10 mouse cellular contexts compared by ENCODE assay signal in the genomic region with DNA sequence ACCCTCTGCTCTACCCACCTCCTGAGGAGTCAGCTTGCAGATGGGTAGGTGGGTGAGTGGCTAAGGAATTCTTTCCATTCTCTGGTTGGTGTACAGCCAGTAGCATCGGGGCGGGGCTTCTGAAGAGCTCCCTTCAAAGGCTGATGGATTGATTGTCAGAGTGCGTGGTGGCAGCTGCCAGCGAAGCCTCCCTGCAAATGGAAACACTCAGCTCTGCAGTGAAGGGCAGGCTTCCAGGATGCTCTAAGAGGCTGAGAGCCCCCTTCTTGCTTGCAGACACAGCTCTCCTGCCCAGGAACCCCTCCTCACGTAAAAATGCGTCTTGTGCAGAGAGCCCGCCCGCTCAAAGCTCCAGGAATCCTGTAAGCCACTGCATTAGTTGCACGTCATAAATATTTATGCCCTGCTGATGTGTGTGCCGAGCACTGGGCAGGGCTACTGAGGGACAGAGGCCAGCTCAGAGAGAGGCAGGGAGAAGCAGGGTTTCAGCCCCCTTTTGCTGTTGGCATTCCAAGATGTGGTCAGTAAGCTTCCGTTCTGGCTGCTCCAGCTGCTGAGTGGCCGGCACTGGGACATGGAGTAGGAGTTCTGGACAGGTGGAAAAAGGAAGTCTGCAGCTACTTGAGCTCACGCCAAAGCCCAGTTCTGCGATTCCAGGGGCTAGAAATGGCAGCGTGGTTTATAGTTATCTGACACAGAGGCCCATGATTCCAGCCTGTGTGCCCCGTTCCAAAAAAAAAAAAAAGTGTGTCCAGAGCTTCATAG. TPM values are rescaled to one million over a fixed set of nuclear protein-coding genes. Genes with fewer than 3 reads are reported as not detected.
DNase-seq lines count a peak whose midpoint lies in the region; ATAC-seq and TF ChIP-seq lines count a peak whose summit lies in the region.
"Had no signal": no experiment of that assay in that cellular context is flagged by ENCODE, and none has a peak within 500 bp of the region (broad histone marks: within the 10 kb centered on the region; RNA-seq: fewer than 3 reads in every experiment).

No protein-coding gene starts in this region.

- DNase-seq in heart, adult 2 months: no peak
- DNase-seq in embryo, embryonic 10.5 days (ENCODE audit: low spot score): peak; percentile 75
- DNase-seq in midbrain, postnatal 0 days (ENCODE audit: low spot score): peak; percentile 71
- DNase-seq in thymus, postnatal 25 days: no peak

- intact Hi-C loops in heart, adult 2 months (cut with DNase I): no loop called here

- no peak for ATAC-seq in heart, embryonic 16.5 days (replicated peaks; ENCODE audit: extremely low read depth, insufficient read depth, low FRiP score)
- peak; percentile 78 for ATAC-seq in hindbrain, embryonic 16.5 days
- peak; percentile 55; the same call in 1 of the 2 replicates for ATAC-seq in midbrain, postnatal 0 days (ENCODE audit: low FRiP score)
- no peak for ATAC-seq in cerebellum, adult (ENCODE audit: insufficient number of reproducible peaks, low FRiP score, low TSS enrichment)
- ATAC-seq in megakaryocyte-erythroid progenitor cell, adult 5-6 weeks (replicated peaks; ENCODE audit: low FRiP score, low TSS enrichment, poor library complexity, severe bottlenecking): no peak

- no peaks in the 10 kb centered on the region for H3K79me2 ChIP-seq in heart, adult 2 months (replicated peaks; ENCODE audit: control insufficient read depth, insufficient read depth, low read length)

- peaks cover 5% of the 10 kb centered on the region for H3K4me1 ChIP-seq in heart, embryonic 16.5 days (ENCODE audit: control insufficient read depth, insufficient read depth, low read length)
- no peaks in the 10 kb centered on the region for H3K4me1 ChIP-seq in heart, adult 2 months (ENCODE audit: control insufficient read depth, insufficient read depth, low read length)
- peaks cover 11% of the 10 kb centered on the region for H3K4me1 ChIP-seq in hindbrain, embryonic 16.5 days (ENCODE audit: control insufficient read depth, insufficient read depth, low read depth, low read length)
- no peaks in the 10 kb centered on the region for H3K4me1 ChIP-seq in midbrain, postnatal 0 days (ENCODE audit: insufficient read depth, low read length)
- H3K4me1 ChIP-seq: embryonic facial prominence, embryonic 12.5 days had no signal

- H3K27ac ChIP-seq in heart, embryonic 16.5 days (ENCODE audit: low read length): no peak overlapping the region
- H3K27ac ChIP-seq in heart, adult 2 months: no peak overlapping the region
- H3K27ac ChIP-seq in hindbrain, embryonic 16.5 days (ENCODE audit: low read depth, low read length): peak overlapping the region; percentile 46
- 0 out of 2 replicates have a peak overlapping the region, but pooled peaks have one; percentile 26 for H3K27ac ChIP-seq in midbrain, postnatal 0 days (ENCODE audit: low read depth, low read length)
- H3K27ac ChIP-seq: embryonic facial prominence, embryonic 12.5 days; macrophage had no signal

- peak overlapping the region; percentile 45 for H3K4me2 ChIP-seq in heart, embryonic 16.5 days (ENCODE audit: low read depth, low read length)
- peak overlapping the region; percentile 50 for H3K4me2 ChIP-seq in hindbrain, embryonic 16.5 days (ENCODE audit: low read length)
- peak overlapping the region; percentile 36 for H3K4me2 ChIP-seq in midbrain, postnatal 0 days (ENCODE audit: low read depth, low read length, poor library complexity, severe bottlenecking)
- H3K4me2 ChIP-seq: embryonic facial prominence, embryonic 12.5 days had no signal

- no peaks in the 10 kb centered on the region for H3K36me3 ChIP-seq in heart, embryonic 16.5 days (ENCODE audit: control insufficient read depth, insufficient read depth)
- H3K36me3 ChIP-seq in heart, adult 2 months (ENCODE audit: control insufficient read depth, insufficient read depth, low read length): no peaks in the 10 kb centered on the region
- no peaks in the 10 kb centered on the region for H3K36me3 ChIP-seq in hindbrain, embryonic 16.5 days (ENCODE audit: control insufficient read depth, insufficient read depth, low read length)
- no peaks in the 10 kb centered on the region for H3K36me3 ChIP-seq in midbrain, postnatal 0 days (ENCODE audit: insufficient read depth, low read length)
- H3K36me3 ChIP-seq: embryonic facial prominence, embryonic 12.5 days had no signal

- TF ChIP-seq POLR2A in heart, adult 2 months (IDR thresholded peaks at IDR 0.05; ENCODE audit: insufficient read depth, low read depth, low read length): no peak

- 19% methylated on average over 16 of the region's 16 CpGs for WGBS in heart, embryonic 16.5 days
- WGBS in heart, adult 2 months: 23% methylated on average over 16 of the region's 16 CpGs
- 18% methylated on average over 15 of the region's 16 CpGs for WGBS in hindbrain, embryonic 16.5 days
- 18% methylated on average over 16 of the region's 16 CpGs for WGBS in midbrain, postnatal 0 days

- no peak for TF ChIP-seq EP300 in heart, adult 2 months (IDR thresholded peaks at IDR 0.05; ENCODE audit: insufficient read depth, low read depth, low read length)

- no peak overlapping the region for H3K9ac ChIP-seq in heart, embryonic 16.5 days (ENCODE audit: low read length)
- no peak overlapping the region for H3K9ac ChIP-seq in heart, adult 2 months (ENCODE audit: low read depth, low read length)
- H3K9ac ChIP-seq in hindbrain, embryonic 16.5 days (ENCODE audit: low read depth, low read length): peak overlapping the region; percentile 47
- H3K9ac ChIP-seq in midbrain, postnatal 0 days (replicated peaks; ENCODE audit: low read length, poor library complexity, severe bottlenecking): no peak overlapping the region
- H3K9ac ChIP-seq: embryonic facial prominence, embryonic 12.5 days had no signal

- H3K9me3 ChIP-seq in heart, embryonic 16.5 days (replicated peaks; ENCODE audit: control insufficient read depth, low read length): no peaks in the 10 kb centered on the region
- H3K9me3 ChIP-seq in hindbrain, embryonic 16.5 days (ENCODE audit: control insufficient read depth, low read length): no peaks in the 10 kb centered on the region
- H3K9me3 ChIP-seq in midbrain, postnatal 0 days (ENCODE audit: low read length): no peaks in the 10 kb centered on the region
- H3K9me3 ChIP-seq: embryonic facial prominence, embryonic 12.5 days had no signal

- H3K27me3 ChIP-seq in heart, embryonic 16.5 days (ENCODE audit: control insufficient read depth, insufficient read depth, low read length): no peaks in the 10 kb centered on the region
- no peaks in the 10 kb centered on the region for H3K27me3 ChIP-seq in heart, adult 2 months (ENCODE audit: control insufficient read depth, insufficient read depth, low read length)
- no peaks in the 10 kb centered on the region for H3K27me3 ChIP-seq in hindbrain, embryonic 16.5 days (replicated peaks; ENCODE audit: control insufficient read depth, insufficient read depth, low read length)
- 0 out of 2 replicates have a peak, but pooled peaks cover 3% of the 10 kb centered on the region for H3K27me3 ChIP-seq in midbrain, postnatal 0 days (ENCODE audit: insufficient read depth, low read length)
- H3K27me3 ChIP-seq: embryonic facial prominence, embryonic 12.5 days had no signal

- H3K4me3 ChIP-seq in heart, embryonic 16.5 days (ENCODE audit: low read length): no peak overlapping the region
- H3K4me3 ChIP-seq in heart, adult 2 months: no peak overlapping the region
- H3K4me3 ChIP-seq in hindbrain, embryonic 16.5 days (ENCODE audit: low read length): peak overlapping the region; percentile 18
- H3K4me3 ChIP-seq in midbrain, postnatal 0 days (ENCODE audit: low read depth, low read length): peak overlapping the region; percentile 6; the same call in 1 of the 2 replicates
- H3K4me3 ChIP-seq: embryonic facial prominence, embryonic 12.5 days had no signal

- no peak for TF ChIP-seq CTCF in heart, adult 2 months (IDR thresholded peaks at IDR 0.05)
- TF ChIP-seq CTCF in midbrain, postnatal 0 days (IDR thresholded peaks at IDR 0.05): no peak

RNA-seq across cellular contexts. Expression of gene Nfasc, which starts 24.5 kb away (rescaled TPM):
- polyA plus RNA-seq in heart, embryonic 16.5 days (2015; fragmentation: Nextera tagmentation; extraction: Ambion mirVana): 0.32 and 0.38 TPM in 2 replicates
- total RNA-seq in heart, adult 2 months (2021): under 1 TPM; 0.10 to 0.14 TPM
- polyA plus RNA-seq in heart, adult 2 months (2012; rRNA removed): 0.32 and 0.39 TPM in 2 replicates
- polyA plus RNA-seq in hindbrain, embryonic 16.5 days (2015; fragmentation: Nextera tagmentation; extraction: Ambion mirVana): 36.1 and 40.0 TPM in 2 replicates
- 59.2 and 66.7 TPM in 2 replicates for total RNA-seq in midbrain, postnatal 0 days (2014; rRNA removed)
- 28.6 and 32.7 TPM in 2 replicates for polyA plus RNA-seq in midbrain, postnatal 0 days (2015; fragmentation: Nextera tagmentation; extraction: Ambion mirVana)
- 0.02 TPM in 1 of 2 replicates, not detected in the other for total RNA-seq in megakaryocyte-erythroid progenitor cell, adult 5-6 weeks (2014; fragmentation: Nextera tagmentation)
- not detected in 2 replicates for total RNA-seq in megakaryocyte-erythroid progenitor cell, adult 5-6 weeks (2017)
- polyA plus RNA-seq: macrophage had no signal

Comparison
In these comparisons a context has a peak if more than half of its experiments do, and no peak if none do; other contexts are left out.
1. ATAC-seq: peak in hindbrain, embryonic 16.5 days (single experiment) and midbrain, postnatal 0 days (single experiment); none in heart, embryonic 16.5 days (single experiment), cerebellum, adult (single experiment) and megakaryocyte-erythroid progenitor cell, adult 5-6 weeks (single experiment).
2. H3K27ac ChIP-seq: peak in hindbrain, embryonic 16.5 days (single experiment) and midbrain, postnatal 0 days (single experiment); none in heart, embryonic 16.5 days (single experiment) and heart, adult 2 months (single experiment).
3. H3K4me3 ChIP-seq: peak in hindbrain, embryonic 16.5 days (single experiment) and midbrain, postnatal 0 days (single experiment); none in heart, embryonic 16.5 days (single experiment) and heart, adult 2 months (single experiment).
4. DNase-seq: peak in embryo, embryonic 10.5 days (single experiment) and midbrain, postnatal 0 days (single experiment); none in heart, adult 2 months (0 of 2) and thymus, postnatal 25 days (single experiment).
5. RNA of gene Nfasc, which starts 24.5 kb away (polyA plus RNA-seq): 36.1 to 40.0 TPM in hindbrain, embryonic 16.5 days and 28.6 to 32.7 TPM in midbrain, postnatal 0 days; 0.32 to 0.39 TPM in heart, adult 2 months and 0.32 to 0.38 TPM in heart, embryonic 16.5 days; every median in the first group is over 10 times any median in the second.
6. Peak in every context shown above with its lines, with median percentiles within 50 percentile points of each other: H3K4me2 ChIP-seq.